Mouse (Mus musculus) midbrain, embryonic 16.5 days (tissue): ENCODE results near the gene Cyp1a1. TPM values are rescaled to one million over a fixed set of nuclear protein-coding genes. Genes with fewer than 3 reads are reported as not detected.

Experiments
- ATAC-seq: fragments of 200-750 bp; cut with Nextera tagmentation; 2 replicates; pipeline ENCODE4 v1.8.0; 2017; ENCODE audit warnings: moderate TSS enrichment
- H3K27ac ChIP-seq: fragments of 300-500 bp; sonication (generic); 2 replicates; pipeline ENCODE4 v1.5.1; 2014; ENCODE audit warnings: mild to moderate bottlenecking, low read length, mixed read lengths
- H3K27me3 ChIP-seq: fragments of 300-500 bp; sonication (generic); 2 replicates; pipeline ENCODE4 v1.6.1; 2014; ENCODE audit warnings: low read depth, low read length, mixed read lengths; ENCODE audit not compliant: control insufficient read depth, insufficient read depth
- H3K36me3 ChIP-seq: fragments of 300-500 bp; sonication (generic); 2 replicates; pipeline ENCODE4 v1.6.1; 2014; ENCODE audit warnings: mild to moderate bottlenecking, low read length, moderate library complexity, mixed read lengths; ENCODE audit not compliant: control insufficient read depth, insufficient read depth
- H3K4me1 ChIP-seq: fragments of 300-500 bp; sonication (generic); 2 replicates; pipeline ENCODE4 v1.6.1; 2014; ENCODE audit warnings: mild to moderate bottlenecking, low read length, mixed read lengths; ENCODE audit not compliant: control insufficient read depth, insufficient read depth
- H3K4me2 ChIP-seq: fragments of 300-500 bp; sonication (generic); 2 replicates; pipeline ENCODE4 v1.6.1; 2014; ENCODE audit warnings: mild to moderate bottlenecking, low read length, mixed read lengths
- H3K4me3 ChIP-seq: fragments of 300-500 bp; sonication (generic); 2 replicates; pipeline ENCODE4 v1.5.1; 2014; ENCODE audit warnings: low read depth, mild to moderate bottlenecking, low read length, moderate library complexity, mixed read lengths
- H3K9ac ChIP-seq: fragments of 300-500 bp; sonication (generic); 2 replicates; pipeline ENCODE4 v1.6.1; 2014; ENCODE audit warnings: low read depth, low read length, mixed read lengths
- H3K9me3 ChIP-seq: fragments of 300-500 bp; sonication (generic); replicated peaks from 2 replicates; pipeline ENCODE4 v1.6.1; 2014; ENCODE audit warnings: mild to moderate bottlenecking, low read length, mixed read lengths; ENCODE audit not compliant: control insufficient read depth, poor library complexity, severe bottlenecking
- WGBS: fragments of 180-500 bp; shearing (Covaris S2); extraction: QIAGEN DNeasy Blood & Tissue Kit; methylation state at CpG from one replicate; pipeline ENCODE4 v1.1.7; 2014; 5-methylcytosine and 5-hydroxymethylcytosine counted together
- polyA plus RNA-seq: library from polyadenylated mRNA; unstranded; fragments of >200 nt; fragmentation: Nextera tagmentation; extraction: Ambion mirVana; gene quantifications from 2 replicates; pipeline ENCODE4 v1.2.1, GENCODE M21; 2015

The Cyp1a1 gene
- polyA plus RNA-seq, 1 experiment from 2014 or later, result 0.06 TPM

DNA sequence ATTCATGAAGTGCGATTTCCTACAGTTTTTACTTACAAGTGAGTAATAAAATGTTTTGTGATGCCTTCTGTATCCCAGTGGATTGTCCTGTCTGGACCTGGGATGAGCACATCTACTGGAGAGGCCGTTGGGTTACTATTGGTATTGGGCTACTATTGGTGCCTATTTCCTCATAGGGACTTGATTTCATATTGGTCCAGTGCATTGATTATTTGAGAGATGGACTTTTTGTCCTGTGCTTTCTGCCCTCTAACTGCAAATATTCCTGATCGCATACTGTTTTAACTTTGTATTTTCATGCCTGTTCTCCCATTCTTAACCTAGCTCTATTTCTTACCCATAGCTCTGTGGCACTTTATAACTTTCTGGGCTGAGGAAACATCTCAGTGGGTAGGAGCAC, 37.0 kb downstream of the Cyp1a1 start:
- Histone ChIP-seq H3K4me2 (no peak overlapping the region), H3K36me3 (peaks cover 16% of the 10 kb centered on the region), H3K4me3 (no peak overlapping the region), H3K27me3 (no peaks in the 10 kb centered on the region), H3K27ac (no peak overlapping the region), H3K4me1 (no peaks in the 10 kb centered on the region), H3K9ac (no peak overlapping the region), H3K9me3 (no peaks in the 10 kb centered on the region)
- ATAC-seq, result no peak
- WGBS, result 95% methylated on average over 3 of the region's 3 CpGs

DNA sequence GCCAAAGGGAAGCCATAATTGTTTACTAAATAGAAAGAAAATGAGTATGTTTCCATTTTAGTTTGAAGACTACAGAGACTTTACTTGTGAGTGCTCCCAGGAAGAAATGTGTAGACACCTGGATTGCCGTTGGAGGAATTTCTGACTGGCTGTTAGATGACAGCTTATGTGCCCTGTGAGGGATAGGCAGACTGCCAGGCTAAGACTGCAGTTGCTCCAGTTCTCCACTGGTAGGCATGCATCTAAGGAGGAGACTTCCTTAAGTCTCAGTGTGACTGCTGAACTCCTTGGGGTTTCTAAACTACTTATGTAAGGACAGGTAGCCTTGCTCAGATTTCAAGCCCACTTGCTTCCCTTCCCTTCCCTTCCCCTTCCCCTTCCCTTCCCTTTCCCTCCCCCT, 40.6 kb downstream of the Cyp1a1 start:
- no peaks in the 10 kb centered on the region for H3K27me3 ChIP-seq
- H3K4me1 ChIP-seq, result no peaks in the 10 kb centered on the region
- no peak overlapping the region for H3K4me3 ChIP-seq
- no peak overlapping the region for H3K27ac ChIP-seq
- no peak overlapping the region for H3K4me2 ChIP-seq
- H3K36me3 ChIP-seq, result peaks cover 6% of the 10 kb centered on the region; the same call in 1 of the 2 replicates
- no peaks in the 10 kb centered on the region for H3K9me3 ChIP-seq
- no peak overlapping the region for H3K9ac ChIP-seq
- no peak for ATAC-seq
- 97% methylated on average over 1 of the region's 1 CpGs for WGBS

DNA sequence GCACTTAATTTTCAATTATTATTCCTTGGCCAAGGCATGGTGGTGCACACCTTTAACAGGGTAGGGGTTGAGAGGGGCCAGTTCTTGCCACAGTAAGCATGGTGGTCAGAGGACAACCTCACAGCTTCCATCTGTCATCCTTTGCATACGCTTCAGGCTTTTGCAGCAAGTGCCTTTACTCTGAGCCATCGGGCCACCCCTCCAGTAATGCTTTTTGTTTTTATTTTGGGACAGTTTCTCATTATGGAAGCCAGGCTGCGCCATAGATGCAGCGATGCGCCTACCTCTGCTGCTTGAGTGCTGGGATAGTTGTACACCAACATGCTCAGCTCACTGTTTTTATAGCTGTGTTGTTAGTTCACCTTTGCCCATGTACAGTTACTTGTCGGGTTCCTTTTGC, 45.9 kb downstream of the Cyp1a1 start:
- H3K4me3 ChIP-seq, result no peak overlapping the region
- no peak overlapping the region for H3K4me2 ChIP-seq
- 0 out of 2 replicates have a peak, but pooled peaks cover 3% of the 10 kb centered on the region for H3K36me3 ChIP-seq
- 98% methylated on average over 6 of the region's 6 CpGs for WGBS
- no peaks in the 10 kb centered on the region for H3K27me3 ChIP-seq
- H3K4me1 ChIP-seq, result no peaks in the 10 kb centered on the region
- no peak overlapping the region for H3K27ac ChIP-seq
- no peak overlapping the region for H3K9ac ChIP-seq
- no peak for ATAC-seq
- no peaks in the 10 kb centered on the region for H3K9me3 ChIP-seq

DNA sequence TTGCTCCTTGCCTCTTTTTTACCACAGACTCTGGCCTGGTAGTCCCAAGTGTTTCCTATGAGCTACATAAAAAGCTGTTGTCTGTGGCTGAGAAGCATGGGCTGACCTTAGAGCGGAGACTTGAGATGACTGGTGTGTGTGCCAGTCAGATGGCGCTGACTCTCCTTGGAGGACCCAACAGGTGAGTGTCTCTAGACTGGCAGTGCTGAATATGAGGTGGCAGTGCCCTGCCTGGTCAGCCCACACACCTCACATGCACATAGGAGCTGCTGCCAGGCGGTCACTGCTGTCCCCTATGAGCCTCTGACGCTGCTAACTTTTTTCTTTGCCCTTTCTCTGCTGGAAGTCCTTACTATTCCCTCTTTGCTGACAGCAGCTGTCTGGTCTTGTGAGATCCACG, 52.1 kb downstream of the Cyp1a1 start:
- Histone ChIP-seq H3K27ac (no peak overlapping the region), H3K9ac (no peak overlapping the region), H3K4me3 (no peak overlapping the region), H3K9me3 (no peaks in the 10 kb centered on the region), H3K4me2 (no peak overlapping the region), H3K36me3 (peaks cover 5% of the 10 kb centered on the region; the same call in 1 of the 2 replicates), H3K27me3 (no peaks in the 10 kb centered on the region), H3K4me1 (no peaks in the 10 kb centered on the region)
- no peak for ATAC-seq
- WGBS, result 92% methylated on average over 5 of the region's 5 CpGs

DNA sequence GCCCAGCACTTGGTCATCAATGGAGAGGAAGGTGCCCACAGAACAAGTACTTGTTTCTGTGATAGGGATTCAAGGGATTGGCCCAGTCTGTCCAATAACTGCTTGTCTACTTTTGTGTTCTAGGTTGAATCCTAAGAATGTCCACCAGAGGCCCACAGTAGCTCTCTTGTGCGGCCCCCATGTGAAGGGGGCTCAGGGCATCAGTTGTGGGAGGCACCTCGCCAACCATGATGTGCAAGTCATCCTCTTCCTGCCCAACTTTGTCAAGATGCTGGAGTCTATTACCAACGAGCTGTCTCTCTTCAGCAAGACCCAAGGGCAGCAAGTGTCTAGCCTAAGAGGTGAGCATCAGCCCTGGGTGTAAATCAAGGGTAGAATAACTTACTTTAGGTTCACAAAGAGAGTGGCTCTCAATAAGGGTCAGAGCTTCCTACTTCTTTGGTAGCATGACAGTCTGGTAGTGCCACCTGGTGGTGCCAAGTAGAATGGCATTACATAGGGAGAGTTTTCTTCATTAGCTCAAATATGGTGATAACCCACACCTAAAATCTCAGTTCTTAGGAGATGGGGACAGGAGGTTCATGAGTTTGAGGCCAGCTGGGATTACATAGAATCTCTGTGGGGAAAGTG, 56.8 kb downstream of the Cyp1a1 start:
- H3K4me3 ChIP-seq, result no peak overlapping the region
- H3K4me1 ChIP-seq, result no peaks in the 10 kb centered on the region
- no peaks in the 10 kb centered on the region for H3K27me3 ChIP-seq
- no peaks in the 10 kb centered on the region for H3K9me3 ChIP-seq
- peaks cover 29% of the 10 kb centered on the region for H3K36me3 ChIP-seq
- H3K27ac ChIP-seq, result no peak overlapping the region
- 77% methylated on average over 3 of the region's 3 CpGs for WGBS
- H3K9ac ChIP-seq, result no peak overlapping the region
- H3K4me2 ChIP-seq, result no peak overlapping the region
- ATAC-seq, result no peak

DNA sequence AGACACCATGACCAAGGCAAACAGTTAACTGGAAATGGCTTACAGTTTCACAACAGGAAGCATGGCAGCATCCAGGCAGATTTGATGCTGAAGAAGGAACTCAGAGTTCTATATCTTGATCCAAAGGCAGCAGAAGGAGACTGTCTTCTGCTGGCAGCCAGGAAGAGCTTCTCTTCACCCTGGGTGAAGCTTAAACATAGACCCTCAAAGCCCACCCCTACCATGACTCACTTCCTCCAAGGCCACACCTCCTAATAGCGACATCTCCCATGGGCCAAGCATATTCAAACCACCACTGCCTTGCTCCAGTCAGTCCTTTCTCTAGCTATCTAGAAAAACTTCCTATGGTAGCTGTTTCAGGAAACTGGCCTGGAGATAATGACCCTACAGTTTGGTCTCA, 59.3 kb downstream of the Cyp1a1 start:
- Histone ChIP-seq H3K9me3 (no peaks in the 10 kb centered on the region), H3K36me3 (peaks cover 44% of the 10 kb centered on the region), H3K4me1 (no peaks in the 10 kb centered on the region), H3K27me3 (no peaks in the 10 kb centered on the region), H3K4me2 (no peak overlapping the region), H3K27ac (no peak overlapping the region), H3K9ac (no peak overlapping the region), H3K4me3 (no peak overlapping the region)
- WGBS, result 82% methylated on average over 1 of the region's 1 CpGs
- ATAC-seq, result no peak

DNA sequence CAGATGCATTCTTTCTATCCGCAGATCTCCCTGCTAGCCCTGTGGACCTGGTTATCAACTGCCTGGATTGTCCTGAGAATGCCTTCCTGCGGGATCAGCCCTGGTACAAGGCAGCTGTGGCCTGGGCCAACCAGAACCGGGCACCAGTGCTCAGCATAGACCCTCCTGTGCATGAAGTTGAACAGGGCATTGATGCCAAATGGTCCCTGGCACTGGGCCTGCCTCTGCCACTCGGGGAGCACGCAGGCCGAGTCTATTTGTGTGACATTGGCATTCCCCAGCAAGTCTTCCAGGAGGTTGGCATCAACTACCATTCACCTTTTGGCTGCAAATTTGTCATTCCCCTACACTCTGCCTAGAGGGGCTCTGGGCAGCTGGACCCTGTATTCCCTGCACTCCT, 60.4 kb downstream of the Cyp1a1 start:
- Histone ChIP-seq H3K27me3 (no peaks in the 10 kb centered on the region), H3K9ac (no peak overlapping the region), H3K4me2 (no peak overlapping the region), H3K27ac (no peak overlapping the region), H3K9me3 (no peaks in the 10 kb centered on the region), H3K36me3 (peaks cover 54% of the 10 kb centered on the region), H3K4me3 (no peak overlapping the region), H3K4me1 (no peaks in the 10 kb centered on the region)
- 93% methylated on average over 6 of the region's 6 CpGs for WGBS
- no peak for ATAC-seq

DNA sequence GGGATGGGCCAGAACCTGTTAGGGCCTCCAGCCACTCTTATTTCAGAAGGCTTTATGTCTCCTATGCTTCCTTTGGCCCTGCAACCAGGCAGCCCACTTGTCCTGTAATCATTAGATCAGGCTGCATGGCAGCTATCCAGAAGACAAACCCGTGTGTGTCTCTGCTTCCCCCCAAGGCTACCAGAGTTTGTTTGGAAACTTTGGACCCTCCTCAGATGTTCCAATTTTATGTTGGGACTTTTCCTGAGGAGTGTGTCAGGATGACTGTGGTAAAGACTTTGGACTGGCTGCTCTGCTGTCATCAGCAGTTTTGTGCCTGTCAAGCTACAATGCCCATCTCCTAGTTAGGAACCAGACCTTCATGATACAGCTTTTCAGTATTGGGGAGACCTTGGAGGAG, 61.1 kb downstream of the Cyp1a1 start:
- Histone ChIP-seq H3K4me2 (no peak overlapping the region), H3K9me3 (no peaks in the 10 kb centered on the region), H3K4me3 (no peak overlapping the region), H3K4me1 (no peaks in the 10 kb centered on the region), H3K27ac (no peak overlapping the region), H3K36me3 (peaks cover 61% of the 10 kb centered on the region), H3K9ac (no peak overlapping the region), H3K27me3 (no peaks in the 10 kb centered on the region)
- no peak for ATAC-seq
- 83% methylated on average over 1 of the region's 1 CpGs for WGBS

DNA sequence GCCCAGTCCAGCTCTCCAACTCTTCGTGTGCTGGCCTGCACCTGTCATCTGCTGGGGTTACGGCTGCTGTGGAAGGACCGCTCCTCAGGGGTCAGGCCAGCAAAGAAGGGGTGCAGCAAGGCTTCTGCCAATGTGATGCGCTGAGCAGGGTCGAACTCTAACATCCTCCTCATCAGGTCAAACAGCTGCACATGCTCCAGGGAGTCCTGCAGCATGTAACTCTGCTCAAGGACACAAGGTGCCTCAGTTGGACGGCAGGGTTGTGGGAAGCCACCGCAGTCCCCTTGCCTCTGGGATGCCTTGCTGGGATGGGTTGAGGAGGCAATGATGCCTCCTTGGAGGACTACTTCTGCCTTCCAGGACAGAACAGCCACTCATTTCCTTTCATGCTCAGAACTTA, 63.2 kb downstream of the Cyp1a1 start:
- ATAC-seq, result no peak

More for the DNA sequence above, 63.2 kb downstream of the Cyp1a1 start:
- Histone ChIP-seq H3K27ac (no peak overlapping the region), H3K4me3 (no peak overlapping the region), H3K4me2 (no peak overlapping the region), H3K4me1 (no peaks in the 10 kb centered on the region), H3K9me3 (no peaks in the 10 kb centered on the region), H3K9ac (no peak overlapping the region), H3K36me3 (peaks cover 66% of the 10 kb centered on the region), H3K27me3 (no peaks in the 10 kb centered on the region)
- WGBS, result 93% methylated on average over 7 of the region's 7 CpGs
